Mouse (Mus musculus) kidney, postnatal 0 days (tissue): ENCODE results near the gene Cplx2. TPM values are rescaled to one million over a fixed set of nuclear protein-coding genes. Genes with fewer than 3 reads are reported as not detected.

Experiments
- ATAC-seq: fragments of 200-750 bp; cut with Nextera tagmentation; replicated peaks from 2 replicates; pipeline ENCODE4 v1.8.0; 2017; ENCODE audit warnings: low read depth, moderate number of reproducible peaks, moderate TSS enrichment, moderate library complexity; ENCODE audit not compliant: low FRiP score
- DNase-seq: peaks from one replicate; pipeline ENCODE4 v3.0.0-alpha.2; 2016; ENCODE audit warnings: low spot score
- H3K27ac ChIP-seq: fragments of 300-500 bp; sonication (generic); 2 replicates; pipeline ENCODE4 v1.5.1; 2014; ENCODE audit warnings: mild to moderate bottlenecking
- H3K27me3 ChIP-seq: fragments of 300-500 bp; sonication (generic); 2 replicates; pipeline ENCODE4 v1.6.1; 2014; ENCODE audit warnings: low read length, mixed read lengths; ENCODE audit not compliant: insufficient read depth
- H3K36me3 ChIP-seq: fragments of 300-500 bp; sonication (generic); 2 replicates; pipeline ENCODE4 v1.6.1; 2014; ENCODE audit warnings: low read length, mixed read lengths; ENCODE audit not compliant: insufficient read depth
- H3K4me1 ChIP-seq: fragments of 300-500 bp; sonication (generic); replicated peaks from 2 replicates; pipeline ENCODE4 v1.6.1; 2014; ENCODE audit warnings: antibody characterized with exemption, low read length, mixed read lengths; ENCODE audit not compliant: insufficient read depth
- H3K4me2 ChIP-seq: fragments of 300-500 bp; sonication (generic); 2 replicates; pipeline ENCODE4 v1.6.1; 2014; ENCODE audit warnings: mild to moderate bottlenecking, low read length, moderate library complexity, mixed read lengths
- H3K4me3 ChIP-seq: fragments of 300-500 bp; sonication (generic); replicated peaks from 2 replicates; pipeline ENCODE4 v1.5.1; 2014; ENCODE audit warnings: low read depth, low read length
- H3K9ac ChIP-seq: fragments of 300-500 bp; sonication (generic); 2 replicates; pipeline ENCODE4 v1.6.1; 2014; ENCODE audit warnings: low read depth, low read length
- H3K9me3 ChIP-seq: fragments of 300-500 bp; sonication (generic); replicated peaks from 2 replicates; pipeline ENCODE4 v1.6.1; 2016; ENCODE audit warnings: low read length, inconsistent platforms, mixed read lengths
- CTCF ChIP-seq: IDR thresholded peaks from 2 replicates; pipeline ENCODE4 v1.5.1; 2016; ENCODE audit warnings: antibody characterized with exemption, low read depth, mild to moderate bottlenecking, moderate library complexity
- WGBS: fragments of 180-500 bp; shearing (Covaris S2); extraction: QIAGEN DNeasy Blood & Tissue Kit; methylation state at CpG from one replicate; pipeline ENCODE4 v1.1.7; 2014; 5-methylcytosine and 5-hydroxymethylcytosine counted together
- polyA plus RNA-seq: library from polyadenylated mRNA; unstranded; fragments of >200 nt; fragmentation: Nextera tagmentation; extraction: Ambion mirVana; gene quantifications from 2 replicates; pipeline ENCODE4 v1.2.1, GENCODE M21; 2015

The Cplx2 gene
- polyA plus RNA-seq, 1 experiment from 2014 or later = 4.0 TPM

- Histone ChIP-seq H3K9me3 (no peaks in the 10 kb centered on the region), H3K36me3 (no peaks in the 10 kb centered on the region), H3K4me2 (no peak overlapping the region), H3K27ac (no peak overlapping the region), H3K9ac (no peak overlapping the region), H3K4me1 (no peaks in the 10 kb centered on the region), H3K27me3 (no peaks in the 10 kb centered on the region), H3K4me3 (no peak overlapping the region)
- ATAC-seq = no peak
- no peak for DNase-seq
- WGBS = 58% methylated on average over 7 of the region's 7 CpGs
- TF ChIP-seq CTCF = no peak
Measured at GRCm38 (mm10) chr13:54400565-54401179, 29.5 kb downstream of the Cplx2 start.

DNA sequence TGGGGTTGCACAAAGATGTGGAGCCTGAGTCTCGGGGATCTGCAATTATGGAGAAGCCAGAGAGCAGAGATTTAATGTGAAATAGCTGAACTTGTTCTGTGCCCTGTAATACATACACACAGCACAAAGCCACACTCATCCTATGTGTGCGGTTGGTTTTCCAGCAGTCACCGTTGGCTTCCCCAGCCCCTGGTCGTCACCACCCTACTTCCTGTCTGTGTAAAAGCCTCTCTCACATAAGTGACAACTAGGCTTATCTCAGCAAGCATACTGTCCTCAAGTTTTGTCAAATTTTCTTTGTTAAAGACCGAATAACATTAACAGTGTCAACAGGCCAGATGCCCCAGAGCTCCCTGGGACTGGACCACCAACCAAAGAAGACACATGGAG, 30.0 kb downstream of the Cplx2 start:
- no peak overlapping the region for H3K9ac ChIP-seq
- no peaks in the 10 kb centered on the region for H3K9me3 ChIP-seq
- H3K4me1 ChIP-seq = no peaks in the 10 kb centered on the region
- no peaks in the 10 kb centered on the region for H3K36me3 ChIP-seq
- H3K4me2 ChIP-seq = no peak overlapping the region
- no peak for TF ChIP-seq CTCF
- ATAC-seq (no peak), DNase-seq (no peak)
- no peak overlapping the region for H3K27ac ChIP-seq
- WGBS = 55% methylated on average over 5 of the region's 5 CpGs
- no peak overlapping the region for H3K4me3 ChIP-seq
- H3K27me3 ChIP-seq = no peaks in the 10 kb centered on the region

DNA sequence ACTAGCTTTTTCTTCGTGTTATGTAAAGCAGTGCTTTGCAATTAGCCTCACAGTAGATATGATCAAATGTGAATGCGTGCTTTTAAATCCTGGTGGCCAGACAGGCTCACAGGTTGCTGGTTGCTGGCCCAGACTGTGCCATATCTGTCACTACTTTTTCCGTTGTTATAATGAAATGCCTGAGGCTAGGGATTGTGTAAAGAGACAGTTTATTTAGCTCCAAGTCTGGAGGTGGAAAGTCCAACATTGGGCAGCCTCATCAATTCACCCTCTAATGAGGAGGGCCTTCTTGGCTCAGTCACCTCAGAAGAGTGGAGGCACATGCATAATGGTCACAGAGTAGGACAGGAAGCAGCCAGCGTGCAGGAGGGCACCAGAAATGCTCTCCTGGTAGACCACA, 31.2 kb downstream of the Cplx2 start:
- Histone ChIP-seq H3K27me3 (no peaks in the 10 kb centered on the region), H3K9me3 (no peaks in the 10 kb centered on the region), H3K27ac (no peak overlapping the region), H3K36me3 (no peaks in the 10 kb centered on the region), H3K4me1 (no peaks in the 10 kb centered on the region), H3K4me3 (no peak overlapping the region), H3K9ac (no peak overlapping the region), H3K4me2 (no peak overlapping the region)
- no peak for TF ChIP-seq CTCF
- 73% methylated on average over 4 of the region's 4 CpGs for WGBS
- DNase-seq (no peak), ATAC-seq (no peak)

GRCm38 (mm10) chr13:54403224-54404070, 32.3 kb downstream of the Cplx2 start:
- H3K36me3 ChIP-seq = no peaks in the 10 kb centered on the region
- H3K4me3 ChIP-seq = no peak overlapping the region
- 30% methylated on average over 17 of the region's 17 CpGs for WGBS
- no peak for TF ChIP-seq CTCF
- H3K9me3 ChIP-seq = no peaks in the 10 kb centered on the region
- ATAC-seq = no peak
- peak overlapping the region; percentile 25; the same call in 1 of the 2 replicates for H3K27ac ChIP-seq
- H3K4me1 ChIP-seq = no peaks in the 10 kb centered on the region
- H3K4me2 ChIP-seq = no peak overlapping the region
- no peaks in the 10 kb centered on the region for H3K27me3 ChIP-seq
- peak; percentile 60 for DNase-seq
- no peak overlapping the region for H3K9ac ChIP-seq

GRCm38 (mm10) chr13:54404205-54404604, 33.1 kb downstream of the Cplx2 start:
- H3K4me2 ChIP-seq = no peak overlapping the region
- ATAC-seq = no peak
- H3K4me1 ChIP-seq = no peaks in the 10 kb centered on the region
- H3K9ac ChIP-seq = no peak overlapping the region
- no peak overlapping the region for H3K4me3 ChIP-seq
- H3K27ac ChIP-seq = no peak overlapping the region
- DNase-seq = no peak
- no peaks in the 10 kb centered on the region for H3K9me3 ChIP-seq
- H3K27me3 ChIP-seq = no peaks in the 10 kb centered on the region
- H3K36me3 ChIP-seq = no peaks in the 10 kb centered on the region
- no peak for TF ChIP-seq CTCF
- WGBS = 49% methylated on average over 3 of the region's 3 CpGs

GRCm38 (mm10) chr13:54405805-54406204, 34.7 kb downstream of the Cplx2 start:
- TF ChIP-seq CTCF = no peak
- ATAC-seq (no peak), DNase-seq (no peak)
- Histone ChIP-seq H3K4me3 (no peak overlapping the region), H3K36me3 (no peaks in the 10 kb centered on the region), H3K27ac (no peak overlapping the region), H3K27me3 (no peaks in the 10 kb centered on the region), H3K9me3 (no peaks in the 10 kb centered on the region), H3K9ac (no peak overlapping the region), H3K4me1 (no peaks in the 10 kb centered on the region), H3K4me2 (no peak overlapping the region)
- WGBS = 76% methylated on average over 2 of the region's 2 CpGs
